Mouse (Mus musculus): Measurements from ENCODE around the gene Grn. TPM values are rescaled to one million over a fixed set of nuclear protein-coding genes. Genes with fewer than 3 reads are reported as not detected.
A peak's percentile ranks its signal among the peaks of the same experiment; 100 is the strongest.

Grn gene
- 191 and 209 TPM in 2 replicates for polyA plus RNA-seq (2015; fragmentation: Nextera tagmentation; extraction: Ambion mirVana)

- peak within 1 kb of the TSS; percentile 61 for H3K9ac ChIP-seq (ENCODE audit: low read depth, low read length)
- H3K27ac ChIP-seq: peak within 1 kb of the TSS; percentile 81
- H3K9me3 ChIP-seq (replicated peaks; ENCODE audit: low read length): no peaks in the 10 kb centered on the region
- peak within 1 kb of the TSS; percentile 55 for H3K4me3 ChIP-seq (replicated peaks; ENCODE audit: low read depth, low read length)
- peak; percentile 89 for ATAC-seq (replicated peaks; ENCODE audit: low FRiP score, low read depth)
- peak; percentile 100 for DNase-seq (ENCODE audit: low spot score)
- peaks cover 11% of the 10 kb centered on the region; the same call in 1 of the 2 replicates for H3K36me3 ChIP-seq (ENCODE audit: insufficient read depth, low read length)
- H3K4me1 ChIP-seq (replicated peaks; ENCODE audit: insufficient read depth, low read length): no peaks in the 10 kb centered on the region
- WGBS: under 1% methylated on average over 29 of the region's 29 CpGs
- H3K27me3 ChIP-seq (ENCODE audit: insufficient read depth, low read length): no peaks in the 10 kb centered on the region
- no peak for TF ChIP-seq CTCF (IDR thresholded peaks at IDR 0.05; ENCODE audit: low read depth)
- peak within 1 kb of the TSS; percentile 61 for H3K4me2 ChIP-seq (ENCODE audit: low read length)
Measured at GRCm38 (mm10) chr11:102430121-102431017, at the start of gene Grn. Grn (plus strand) TSS chr11:102430315.

GRCm38 (mm10) chr11:102381341-102382100 is 48.6 kb upstream of the Grn start:
- H3K4me1 ChIP-seq (replicated peaks; ENCODE audit: insufficient read depth, low read length): no peaks in the 10 kb centered on the region
- WGBS: 47% methylated on average over 4 of the region's 4 CpGs
- no peak for DNase-seq (ENCODE audit: low spot score)
- no peak for ATAC-seq (replicated peaks; ENCODE audit: low FRiP score, low read depth)
- no peak overlapping the region for H3K4me3 ChIP-seq (replicated peaks; ENCODE audit: low read depth, low read length)
- H3K36me3 ChIP-seq (ENCODE audit: insufficient read depth, low read length): no peaks in the 10 kb centered on the region
- no peak overlapping the region for H3K9ac ChIP-seq (ENCODE audit: low read depth, low read length)
- no peaks in the 10 kb centered on the region for H3K9me3 ChIP-seq (replicated peaks; ENCODE audit: low read length)
- no peak for TF ChIP-seq CTCF (IDR thresholded peaks at IDR 0.05; ENCODE audit: low read depth)
- no peak overlapping the region for H3K4me2 ChIP-seq (ENCODE audit: low read length)
- H3K27me3 ChIP-seq (ENCODE audit: insufficient read depth, low read length): no peaks in the 10 kb centered on the region
- no peak overlapping the region for H3K27ac ChIP-seq

- ATAC-seq (replicated peaks; ENCODE audit: low FRiP score, low read depth) (no peak), DNase-seq (ENCODE audit: low spot score) (no peak)
- Histone ChIP-seq H3K9me3 (replicated peaks; ENCODE audit: low read length) (no peaks in the 10 kb centered on the region), H3K4me1 (replicated peaks; ENCODE audit: insufficient read depth, low read length) (no peaks in the 10 kb centered on the region), H3K9ac (ENCODE audit: low read depth, low read length) (no peak overlapping the region), H3K27ac (no peak overlapping the region), H3K36me3 (ENCODE audit: insufficient read depth, low read length) (no peaks in the 10 kb centered on the region), H3K4me3 (replicated peaks; ENCODE audit: low read depth, low read length) (no peak overlapping the region), H3K4me2 (ENCODE audit: low read length) (no peak overlapping the region), H3K27me3 (ENCODE audit: insufficient read depth, low read length) (no peaks in the 10 kb centered on the region)
- WGBS: 77% methylated on average over 3 of the region's 3 CpGs
- no peak for TF ChIP-seq CTCF (IDR thresholded peaks at IDR 0.05; ENCODE audit: low read depth)
Measured at GRCm38 (mm10) chr11:102382794-102383193, 47.3 kb upstream of the Grn start.

GRCm38 (mm10) chr11:102383365-102384136 is 46.6 kb upstream of the Grn start:
- no peak overlapping the region for H3K4me2 ChIP-seq (ENCODE audit: low read length)
- no peaks in the 10 kb centered on the region for H3K4me1 ChIP-seq (replicated peaks; ENCODE audit: insufficient read depth, low read length)
- H3K27me3 ChIP-seq (ENCODE audit: insufficient read depth, low read length): no peaks in the 10 kb centered on the region
- no peak for TF ChIP-seq CTCF (IDR thresholded peaks at IDR 0.05; ENCODE audit: low read depth)
- H3K4me3 ChIP-seq (replicated peaks; ENCODE audit: low read depth, low read length): no peak overlapping the region
- H3K9me3 ChIP-seq (replicated peaks; ENCODE audit: low read length): no peaks in the 10 kb centered on the region
- no peak overlapping the region for H3K9ac ChIP-seq (ENCODE audit: low read depth, low read length)
- DNase-seq (ENCODE audit: low spot score) (no peak), ATAC-seq (replicated peaks; ENCODE audit: low FRiP score, low read depth) (no peak)
- WGBS: 85% methylated on average over 1 of the region's 1 CpGs
- no peaks in the 10 kb centered on the region for H3K36me3 ChIP-seq (ENCODE audit: insufficient read depth, low read length)
- H3K27ac ChIP-seq: no peak overlapping the region

- DNase-seq (ENCODE audit: low spot score): no peak
- Histone ChIP-seq H3K27ac (no peak overlapping the region), H3K4me1 (replicated peaks; ENCODE audit: insufficient read depth, low read length) (no peaks in the 10 kb centered on the region), H3K36me3 (ENCODE audit: insufficient read depth, low read length) (no peaks in the 10 kb centered on the region), H3K27me3 (ENCODE audit: insufficient read depth, low read length) (no peaks in the 10 kb centered on the region), H3K9me3 (replicated peaks; ENCODE audit: low read length) (no peaks in the 10 kb centered on the region), H3K4me3 (replicated peaks; ENCODE audit: low read depth, low read length) (no peak overlapping the region), H3K9ac (ENCODE audit: low read depth, low read length) (no peak overlapping the region), H3K4me2 (ENCODE audit: low read length) (no peak overlapping the region)
- no peak for TF ChIP-seq CTCF (IDR thresholded peaks at IDR 0.05; ENCODE audit: low read depth)
- ATAC-seq (replicated peaks; ENCODE audit: low FRiP score, low read depth): no peak
- WGBS: 68% methylated on average over 2 of the region's 2 CpGs
Measured at GRCm38 (mm10) chr11:102384418-102384817, 45.7 kb upstream of the Grn start.

GRCm38 (mm10) chr11:102385075-102385474 is 45.0 kb upstream of the Grn start:
- Histone ChIP-seq H3K9ac (ENCODE audit: low read depth, low read length) (no peak overlapping the region), H3K9me3 (replicated peaks; ENCODE audit: low read length) (no peaks in the 10 kb centered on the region), H3K36me3 (ENCODE audit: insufficient read depth, low read length) (no peaks in the 10 kb centered on the region), H3K4me1 (replicated peaks; ENCODE audit: insufficient read depth, low read length) (no peaks in the 10 kb centered on the region), H3K4me2 (ENCODE audit: low read length) (no peak overlapping the region), H3K4me3 (replicated peaks; ENCODE audit: low read depth, low read length) (no peak overlapping the region), H3K27ac (no peak overlapping the region), H3K27me3 (ENCODE audit: insufficient read depth, low read length) (no peaks in the 10 kb centered on the region)
- no peak for DNase-seq (ENCODE audit: low spot score)
- ATAC-seq (replicated peaks; ENCODE audit: low FRiP score, low read depth): no peak
- 62% methylated on average over 4 of the region's 4 CpGs for WGBS
- no peak for TF ChIP-seq CTCF (IDR thresholded peaks at IDR 0.05; ENCODE audit: low read depth)

Measured in kidney, postnatal 0 days (tissue).